Mouse (Mus musculus): ENCODE measurements around the gene Xntrpc.

The Xntrpc gene

DNA sequence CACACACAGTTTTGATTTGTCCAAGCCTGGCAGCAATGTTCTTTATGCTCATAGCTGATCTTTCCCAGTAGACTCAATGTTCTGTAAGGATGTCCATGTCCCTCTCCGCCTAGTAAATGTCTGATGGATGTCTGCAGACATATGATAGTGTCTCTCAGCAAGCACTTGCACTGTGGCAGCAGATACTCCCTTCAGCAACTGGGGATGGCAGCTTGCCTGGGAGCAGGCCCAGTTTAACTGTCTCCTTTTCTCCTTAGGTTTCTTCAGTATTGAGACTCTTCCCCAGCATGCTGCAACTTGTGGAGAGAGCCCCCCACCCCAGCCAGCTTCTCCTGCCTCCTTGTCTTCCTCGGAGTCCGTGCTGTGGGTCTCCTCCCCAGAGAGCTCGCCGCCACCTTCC lies 16.3 kb downstream of the Xntrpc start:
- in situ Hi-C loops (cut with MseI, MboI): no loop called here

DNA sequence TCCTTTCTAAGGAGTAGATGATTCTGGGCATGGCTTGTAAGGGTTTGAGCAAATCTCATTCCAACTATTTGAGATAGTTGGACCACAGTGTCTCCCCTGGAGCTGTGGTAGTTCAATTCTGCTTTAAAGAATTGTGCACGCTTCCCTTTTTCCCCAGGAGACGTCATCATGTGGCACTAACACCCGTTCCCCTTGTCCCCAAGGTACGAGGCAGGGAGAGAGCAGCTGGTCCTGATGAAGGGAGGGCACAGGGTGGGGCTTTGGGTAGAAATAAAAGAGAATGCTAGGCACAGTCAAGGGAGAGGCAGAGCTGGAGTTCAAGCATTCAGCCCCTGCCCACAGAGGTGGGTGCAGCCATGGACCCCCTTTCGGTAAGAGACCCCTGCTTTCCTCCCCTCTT lies 17.3 kb downstream of the Xntrpc start, which contains the start of gene Trpc2:
Gene Trpc2, plus strand, starts transcription at position 301 of the 400 bp plus-strand sequence.
- in situ Hi-C loops (cut with MseI, MboI): no loop called here

DNA sequence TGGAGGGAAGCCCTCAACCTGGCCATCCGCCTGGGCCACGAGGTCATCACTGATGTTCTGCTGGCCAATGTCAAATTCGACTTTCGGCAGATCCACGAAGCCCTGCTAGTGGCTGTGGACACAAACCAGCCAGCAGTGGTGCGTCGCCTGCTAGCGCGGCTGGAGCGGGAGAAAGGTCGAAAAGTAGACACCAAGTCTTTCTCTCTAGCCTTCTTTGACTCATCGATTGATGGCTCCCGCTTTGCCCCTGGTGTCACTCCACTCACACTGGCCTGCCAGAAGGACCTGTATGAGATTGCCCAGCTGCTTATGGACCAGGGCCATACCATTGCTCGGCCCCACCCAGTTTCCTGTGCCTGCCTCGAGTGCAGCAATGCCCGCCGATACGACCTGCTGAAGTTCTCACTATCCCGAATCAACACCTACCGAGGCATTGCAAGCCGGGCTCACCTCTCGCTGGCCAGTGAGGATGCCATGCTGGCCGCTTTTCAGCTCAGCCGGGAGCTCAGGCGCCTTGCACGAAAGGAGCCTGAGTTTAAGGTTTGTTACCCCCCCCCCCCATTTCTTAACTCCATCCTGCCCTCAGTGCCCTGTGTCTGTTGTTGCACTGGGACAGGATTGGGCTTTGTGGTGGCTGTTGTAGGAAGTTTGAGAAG lies 18.7 kb downstream of the Xntrpc start:
- in situ Hi-C loops (cut with MseI, MboI): no loop called here

DNA sequence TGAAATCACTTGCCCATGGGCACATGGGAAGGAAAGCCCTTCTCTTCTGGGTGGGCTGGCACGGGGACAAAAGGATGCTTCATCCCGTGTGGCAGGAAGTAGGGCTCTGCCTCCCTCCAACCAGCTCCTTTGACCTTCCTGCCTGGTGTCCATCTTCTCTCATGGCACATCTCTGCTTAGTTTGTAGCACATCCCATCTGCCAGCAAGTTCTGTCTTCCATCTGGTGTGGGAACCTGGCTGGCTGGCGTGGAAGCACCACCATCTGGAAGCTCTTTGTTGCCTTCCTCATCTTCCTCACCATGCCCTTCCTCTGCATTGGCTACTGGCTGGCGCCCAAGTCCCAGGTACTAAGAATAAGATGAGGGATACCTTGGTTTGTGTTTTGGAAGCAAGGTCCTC lies 21.8 kb downstream of the Xntrpc start:
- in situ Hi-C loops (cut with MseI, MboI): no loop called here

DNA sequence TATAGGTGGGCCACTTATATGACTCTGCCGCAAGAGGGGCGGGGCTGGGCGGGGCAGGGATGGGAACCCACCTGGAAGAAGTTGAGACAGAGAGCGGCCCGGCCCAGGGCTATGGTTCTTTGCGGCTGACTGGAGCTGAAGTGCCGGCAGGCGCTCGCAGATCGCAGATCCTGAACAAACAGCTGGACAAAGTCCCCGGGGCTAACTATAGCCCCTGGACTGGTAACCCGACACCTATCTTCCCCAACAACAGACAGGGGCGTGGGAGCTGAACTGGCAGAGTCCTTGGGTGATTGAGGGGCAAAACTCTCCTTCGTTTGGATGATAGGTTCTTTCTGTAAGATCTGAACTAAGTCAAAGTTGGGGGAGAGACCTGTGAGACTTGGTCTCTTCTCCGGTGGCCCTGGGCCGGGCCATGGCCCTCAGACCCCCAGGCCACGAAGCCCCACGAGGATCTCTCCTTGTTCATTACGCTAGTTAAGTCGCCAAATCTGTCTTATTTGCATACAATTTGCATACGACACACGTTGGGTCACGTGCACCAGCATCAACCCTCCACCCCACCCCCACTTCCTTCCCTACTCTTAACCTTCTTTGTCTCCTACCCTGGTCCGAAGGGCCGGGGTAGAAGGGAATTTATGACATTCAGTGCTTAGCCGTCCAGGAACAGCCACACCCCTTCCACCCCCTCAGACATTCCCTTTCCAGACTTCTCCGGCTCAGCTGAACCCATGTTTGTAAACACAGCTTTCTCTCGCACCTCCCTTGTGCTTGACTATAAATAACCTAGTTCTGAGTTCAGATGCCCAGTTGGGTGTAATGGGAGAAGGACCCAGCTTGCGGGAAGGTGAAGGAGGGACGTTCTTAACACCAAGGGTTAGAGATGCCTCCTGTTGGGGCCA lies 34.5 kb downstream of the Xntrpc start:
- in situ Hi-C loops (cut with MseI, MboI): no loop called here

DNA sequence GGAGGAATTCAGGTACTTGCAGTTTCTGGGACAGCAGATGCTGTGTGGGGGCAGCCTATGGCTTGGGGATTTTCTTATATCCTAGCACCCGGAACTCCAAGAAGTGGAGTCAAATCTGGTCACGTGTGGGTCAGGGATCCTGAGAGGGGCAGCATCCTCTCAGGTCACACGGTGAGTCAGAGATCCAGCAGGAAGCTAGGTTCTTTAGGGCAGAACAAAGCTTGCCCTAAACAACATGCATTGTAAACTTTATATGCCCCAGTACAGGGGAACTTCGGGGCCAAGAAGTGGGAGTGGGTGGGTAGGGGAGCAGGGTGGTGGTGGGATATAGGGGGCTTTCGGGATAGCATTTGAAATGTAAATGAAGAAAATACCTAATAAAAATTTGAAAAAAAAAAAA lies 35.4 kb downstream of the Xntrpc start:
- in situ Hi-C loops (cut with MseI, MboI): no loop called here

DNA sequence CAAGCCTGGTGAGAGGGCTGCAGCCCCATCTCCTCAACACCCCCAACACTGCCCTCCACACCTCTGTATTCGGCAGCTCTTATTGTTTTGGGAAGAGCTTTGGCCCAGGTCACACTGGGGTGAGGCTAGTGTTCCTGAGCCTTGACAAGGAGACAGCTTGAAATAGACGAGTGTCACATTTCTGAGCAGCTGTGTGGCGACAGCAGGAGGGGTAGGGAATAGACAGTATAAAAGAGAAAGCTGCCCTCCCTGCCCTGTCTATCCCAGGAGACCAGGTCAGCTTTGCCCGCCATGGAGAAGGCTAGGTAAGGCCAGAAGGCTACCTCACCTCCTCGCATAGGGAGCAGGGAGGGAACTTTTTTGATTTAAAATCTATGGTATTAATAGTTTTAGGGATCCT lies 36.0 kb downstream of the Xntrpc start, which contains the start of gene Art1:
Gene Art1, plus strand, starts transcription at position 257 of the 400 bp plus-strand sequence.
- in situ Hi-C loops (cut with MseI, MboI): no loop called here

DNA sequence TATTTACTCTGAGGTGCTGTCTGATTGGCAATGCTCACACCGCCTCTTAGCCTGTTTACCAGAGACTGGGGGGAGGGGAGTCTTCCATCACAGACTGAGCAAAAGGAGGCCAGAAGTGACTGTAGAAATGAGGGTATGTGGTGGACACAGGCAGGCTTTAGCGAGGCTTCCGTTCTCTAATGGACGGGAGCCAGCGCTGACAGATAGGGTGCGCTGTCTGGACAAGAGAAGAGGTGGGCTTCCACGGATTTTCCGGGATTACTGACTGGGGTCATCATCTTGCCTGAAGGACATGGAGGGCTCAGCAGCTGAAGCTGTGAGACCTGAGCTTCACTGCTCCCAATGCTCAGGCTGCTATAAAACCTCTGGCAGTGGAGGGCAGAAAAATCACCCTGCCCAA lies 36.7 kb downstream of the Xntrpc start:
- in situ Hi-C loops (cut with MseI, MboI): no loop called here

DNA sequence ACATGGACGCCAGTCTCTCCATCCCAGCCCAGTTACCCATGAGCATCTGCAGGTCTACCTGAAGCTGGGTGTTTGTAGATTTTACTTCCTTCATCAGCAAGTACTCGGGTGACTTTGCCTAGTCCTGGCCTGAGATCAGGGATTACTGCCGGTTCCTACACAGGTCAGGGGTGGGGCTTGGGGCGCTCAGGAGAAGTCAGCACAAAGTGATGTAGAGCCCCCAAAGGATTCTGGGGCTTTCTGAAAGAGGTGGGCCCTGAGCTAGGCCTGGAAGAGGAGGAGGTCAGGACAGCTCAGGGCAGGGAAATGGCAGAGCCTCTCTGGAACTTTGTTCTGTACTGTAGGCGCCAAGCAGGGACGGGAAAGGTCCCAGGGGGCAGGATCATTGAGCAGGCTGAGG lies 37.2 kb downstream of the Xntrpc start:
- in situ Hi-C loops (cut with MseI, MboI): no loop called here

DNA sequence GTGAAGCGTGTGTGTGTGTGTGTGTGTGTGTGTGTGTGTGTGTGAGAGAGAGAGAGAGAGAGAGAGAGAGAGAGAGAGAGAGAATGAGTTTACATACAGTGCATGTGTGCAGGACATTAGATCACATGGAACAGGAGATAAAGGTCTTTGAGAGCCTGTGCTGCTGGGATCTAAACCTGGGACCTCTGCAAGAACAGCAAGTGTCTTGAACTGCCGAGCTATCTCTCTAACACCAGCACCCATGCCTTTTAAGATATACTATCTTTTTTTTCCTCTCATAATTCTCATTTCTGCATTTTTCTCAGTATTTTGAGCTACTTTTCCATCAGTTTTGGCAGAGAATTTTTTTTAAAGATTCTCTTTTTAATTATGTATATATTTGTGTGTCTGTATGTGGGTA lies 38.0 kb downstream of the Xntrpc start:
- in situ Hi-C loops (cut with MseI, MboI): no loop called here

DNA sequence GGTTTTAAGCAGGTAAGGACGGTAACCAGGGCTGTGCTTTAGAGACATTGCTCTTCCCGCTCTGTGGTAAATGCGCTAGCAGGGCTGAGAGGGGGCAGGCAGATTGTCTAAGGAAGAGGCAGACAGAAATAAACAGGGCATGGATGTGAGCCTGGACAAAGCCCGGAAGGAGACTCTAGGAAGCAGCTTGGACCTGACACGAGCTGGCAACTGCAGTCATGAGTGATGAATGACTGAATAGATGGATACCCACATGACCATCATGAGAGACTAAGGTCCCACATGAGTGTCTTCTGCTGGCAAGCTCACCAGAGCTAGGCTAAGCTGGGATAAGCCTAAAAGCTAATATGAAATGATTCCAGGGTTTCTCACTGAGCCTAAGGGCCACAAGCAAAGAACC lies 38.6 kb downstream of the Xntrpc start:
- in situ Hi-C loops (cut with MseI, MboI): no loop called here

DNA sequence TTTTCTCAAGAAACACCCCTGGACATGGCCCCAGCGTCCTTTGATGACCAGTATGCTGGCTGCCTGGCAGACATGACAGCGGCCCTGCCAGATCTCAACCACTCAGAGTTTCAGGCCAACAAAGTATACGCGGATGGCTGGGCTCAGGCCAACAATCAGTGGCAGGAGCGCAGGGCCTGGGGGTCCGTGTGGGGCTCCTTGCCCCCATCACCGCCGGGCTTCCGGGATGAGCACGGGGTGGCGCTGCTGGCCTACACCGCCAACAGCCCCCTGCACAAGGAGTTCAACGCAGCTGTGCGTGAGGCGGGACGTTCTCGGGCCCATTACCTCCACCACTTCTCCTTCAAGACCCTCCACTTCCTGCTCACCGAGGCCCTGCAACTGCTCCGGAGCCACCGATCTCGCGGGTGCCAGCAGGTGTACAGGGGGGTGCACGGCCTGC lies 41.2 kb downstream of the Xntrpc start:
- in situ Hi-C loops (cut with MseI, MboI): no loop called here

DNA sequence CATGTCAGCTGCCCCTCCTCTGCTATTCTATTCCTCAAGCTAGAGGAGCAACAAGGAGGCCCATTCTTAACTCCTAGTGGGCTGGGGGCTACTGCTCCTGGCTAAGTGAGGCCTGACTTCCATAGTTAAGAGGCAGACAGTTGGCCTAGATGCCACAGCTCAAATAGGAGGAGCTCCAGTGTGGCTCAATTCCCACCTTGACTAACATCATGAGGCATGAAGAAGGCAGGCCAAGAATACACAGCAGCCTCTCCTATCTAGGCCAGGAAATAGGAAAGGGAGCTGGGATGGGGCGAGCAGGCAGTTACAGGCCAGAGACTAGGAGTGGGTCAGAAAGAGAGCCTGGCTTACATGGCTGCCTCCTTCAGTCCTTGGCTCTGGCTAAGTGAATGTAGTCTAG lies 42.7 kb downstream of the Xntrpc start:
- in situ Hi-C loops (cut with MseI, MboI): no loop called here

DNA sequence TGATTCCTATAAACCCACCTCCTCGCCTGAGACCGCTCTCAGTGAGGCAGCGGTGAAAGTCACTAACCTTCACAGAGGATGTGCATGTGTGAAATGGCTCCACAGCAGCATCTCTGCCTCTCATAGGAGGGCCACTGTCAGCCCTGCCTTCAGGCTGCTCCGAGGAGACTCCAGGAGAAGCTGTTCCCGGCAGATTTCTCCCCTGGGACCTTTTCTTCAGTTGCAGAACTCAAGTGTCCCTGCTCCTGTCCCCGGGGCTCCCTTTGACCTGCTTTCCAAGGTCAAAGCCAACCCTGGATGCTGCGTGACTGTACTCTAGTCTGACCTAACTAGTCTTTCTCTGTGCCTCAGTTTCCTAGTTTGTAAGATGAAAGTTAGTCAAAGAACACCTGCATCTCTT lies 43.7 kb downstream of the Xntrpc start, which contains the start of gene Art5:
Gene Art5, minus strand, starts transcription at position 319 of the 400 bp plus-strand sequence.
- in situ Hi-C loops (cut with MseI, MboI): no loop called here

DNA sequence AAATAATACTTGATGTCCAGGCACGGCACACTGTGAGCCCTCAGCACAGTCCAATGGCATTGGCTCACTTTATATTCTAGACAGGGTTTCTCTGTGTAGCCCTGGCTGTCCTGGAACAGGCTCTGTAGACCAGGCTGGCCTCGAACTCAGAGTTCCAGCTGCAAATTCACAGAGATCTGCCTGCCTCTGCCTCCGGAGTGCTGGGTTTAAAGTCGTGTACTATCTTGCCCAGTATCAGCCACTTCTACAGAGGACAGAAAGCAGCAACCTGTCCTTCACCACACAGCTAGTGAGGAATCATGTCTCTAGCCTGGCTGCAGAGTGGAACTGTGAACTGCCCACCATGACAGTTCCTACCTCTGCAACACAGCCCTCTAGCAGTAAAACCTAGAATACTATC lies 44.2 kb downstream of the Xntrpc start:
- in situ Hi-C loops (cut with MseI, MboI): no loop called here

DNA sequence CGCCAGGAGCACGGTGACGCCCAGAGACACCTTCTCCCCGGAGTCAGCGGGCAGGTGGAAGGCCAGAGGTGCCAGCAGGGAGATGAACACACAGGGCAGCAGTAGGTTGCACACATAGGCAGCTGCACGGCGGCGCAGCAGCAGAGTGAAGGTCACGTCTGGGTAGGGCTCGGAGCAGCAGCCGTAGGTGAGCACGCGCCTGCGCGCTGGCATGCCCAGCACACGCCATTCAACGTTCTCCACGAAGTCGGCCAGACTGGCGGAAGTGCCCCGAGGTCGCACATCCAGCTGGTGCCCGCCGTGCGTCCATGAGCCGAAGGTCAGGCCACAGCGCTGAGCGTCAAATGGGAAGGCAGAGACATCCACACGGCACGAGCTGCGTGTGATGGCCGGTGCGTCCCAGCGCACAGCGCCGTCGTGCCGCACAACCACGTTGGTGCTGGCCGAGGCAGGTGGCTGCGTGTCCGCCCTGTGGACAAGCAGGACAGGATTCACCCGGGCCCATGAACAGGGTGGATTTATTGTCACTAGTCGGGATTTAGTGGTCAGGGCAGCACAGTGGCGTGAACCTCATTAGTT lies 47.7 kb downstream of the Xntrpc start:
- in situ Hi-C loops (cut with MseI, MboI): no loop called here

DNA sequence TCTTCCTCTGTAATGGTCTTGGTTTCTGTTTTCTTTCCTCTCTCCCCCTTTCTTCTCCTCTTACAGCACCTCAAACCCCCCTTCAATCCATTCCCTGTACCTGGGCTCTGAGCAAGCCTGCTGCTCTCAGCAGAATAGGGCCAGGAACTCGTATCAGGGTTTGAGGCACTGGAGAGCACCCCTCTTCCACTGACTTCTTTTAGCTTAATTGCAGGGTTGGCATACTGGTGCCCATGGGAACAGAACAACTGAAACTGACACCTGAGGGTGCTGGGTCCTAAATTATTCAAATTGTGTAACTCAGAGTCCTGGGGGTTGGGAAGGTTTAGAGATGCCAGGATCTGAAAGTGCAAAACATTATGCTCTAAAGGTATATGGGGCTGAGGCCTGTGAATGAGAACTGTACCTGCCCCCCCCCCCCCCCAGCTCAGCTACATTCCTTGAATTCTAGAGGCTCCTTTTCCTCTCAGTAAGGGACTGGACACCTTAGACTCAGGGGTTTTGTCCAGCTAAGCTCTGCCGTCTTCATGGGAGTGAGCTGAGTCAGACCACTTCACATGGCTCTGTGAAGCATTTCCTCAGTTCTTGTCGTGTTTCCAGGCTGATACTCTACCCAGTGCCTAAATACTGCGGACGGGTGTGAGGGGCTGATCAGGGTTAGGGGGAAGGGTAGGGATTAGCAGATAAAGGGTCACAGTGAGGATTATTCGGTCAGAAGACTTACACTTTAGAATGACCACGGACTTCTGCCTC lies 51.2 kb downstream of the Xntrpc start, which contains the start of gene Chrna10:
Gene Chrna10, minus strand, starts transcription at position 250 of the 753 bp plus-strand sequence.
- in situ Hi-C loops (cut with MseI, MboI): no loop called here

DNA sequence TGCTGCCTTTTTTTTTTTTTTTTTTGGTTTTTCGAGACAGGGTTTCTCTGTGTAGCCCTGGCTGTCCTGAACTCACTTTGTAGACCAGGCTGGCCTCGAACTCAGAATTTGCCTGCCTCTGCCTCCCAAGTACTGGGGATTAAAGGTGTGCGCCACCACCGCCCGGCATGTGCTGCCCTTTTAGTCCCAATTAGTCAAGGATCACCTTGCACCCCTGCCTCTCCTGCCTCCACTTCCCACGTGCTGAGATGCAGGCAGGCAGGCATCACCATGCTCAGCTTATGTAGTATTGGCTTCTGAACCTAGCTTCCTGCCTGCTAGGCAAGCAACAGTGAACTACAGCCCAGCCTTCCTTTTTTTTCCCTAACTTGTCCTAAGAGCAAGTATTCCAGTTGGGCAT lies 51.9 kb downstream of the Xntrpc start:
- in situ Hi-C loops (cut with MseI, MboI): no loop called here

DNA sequence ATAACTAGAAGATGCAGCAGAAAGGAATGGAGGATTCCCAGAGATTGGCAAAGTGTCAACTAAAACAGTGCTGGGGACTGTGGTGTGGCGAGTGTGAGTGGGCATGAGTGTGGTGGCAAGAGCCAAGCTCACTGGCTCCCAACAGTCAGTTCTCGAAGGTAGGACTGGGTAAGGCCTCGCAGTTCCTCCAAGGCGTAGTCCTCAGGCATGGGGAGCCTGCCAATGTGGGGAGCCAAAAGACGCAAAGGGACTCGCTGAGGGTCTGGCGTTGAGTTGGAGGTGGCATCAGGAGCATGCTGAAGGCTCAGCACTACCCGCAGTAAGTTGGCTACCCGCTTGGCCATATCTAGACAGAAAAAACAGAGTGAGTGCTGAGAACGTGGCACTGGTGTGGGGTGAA lies 54.8 kb downstream of the Xntrpc start:
- in situ Hi-C loops (cut with MseI, MboI): no loop called here

DNA sequence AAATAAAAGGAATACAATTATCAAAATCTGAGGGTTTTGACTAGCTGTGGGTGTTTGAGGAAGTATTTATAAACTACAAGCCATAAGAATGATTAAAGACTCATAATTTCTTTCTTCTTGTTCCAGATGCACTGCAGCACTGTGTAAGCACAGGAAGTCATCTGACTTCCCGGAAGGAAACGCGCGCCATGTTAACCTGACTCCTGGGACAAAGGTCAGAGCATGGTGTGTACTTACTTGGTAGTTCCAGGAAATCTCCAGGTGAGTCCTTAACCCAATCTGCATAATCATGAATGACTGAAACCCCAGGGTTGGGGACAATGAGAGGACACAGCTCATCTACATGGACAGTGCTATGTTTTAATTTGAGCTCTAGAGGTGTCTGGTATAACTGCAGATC lies 66.9 kb downstream of the Xntrpc start:
- in situ Hi-C loops (cut with MseI, MboI): no loop called here

DNA sequence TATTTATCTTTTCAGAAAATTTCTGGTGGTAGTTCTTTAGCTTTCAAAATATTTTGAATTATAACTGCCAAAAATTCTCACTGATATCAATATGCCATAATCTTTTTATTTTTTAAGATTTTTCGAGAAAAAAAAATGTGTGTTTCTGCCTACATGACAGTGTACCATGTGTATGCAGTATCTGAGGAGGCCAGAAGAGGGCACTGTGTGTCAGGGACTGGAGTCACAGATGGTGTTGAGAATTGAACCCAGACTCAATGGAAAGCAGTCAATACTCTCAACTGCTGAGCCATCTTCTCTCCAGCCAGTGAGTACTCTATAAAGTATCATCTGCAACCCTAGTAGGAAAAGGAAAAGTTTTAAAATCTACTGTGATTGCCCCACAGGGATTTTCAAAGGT lies 72.0 kb downstream of the Xntrpc start:
- in situ Hi-C loops (cut with MseI, MboI): no loop called here

DNA sequence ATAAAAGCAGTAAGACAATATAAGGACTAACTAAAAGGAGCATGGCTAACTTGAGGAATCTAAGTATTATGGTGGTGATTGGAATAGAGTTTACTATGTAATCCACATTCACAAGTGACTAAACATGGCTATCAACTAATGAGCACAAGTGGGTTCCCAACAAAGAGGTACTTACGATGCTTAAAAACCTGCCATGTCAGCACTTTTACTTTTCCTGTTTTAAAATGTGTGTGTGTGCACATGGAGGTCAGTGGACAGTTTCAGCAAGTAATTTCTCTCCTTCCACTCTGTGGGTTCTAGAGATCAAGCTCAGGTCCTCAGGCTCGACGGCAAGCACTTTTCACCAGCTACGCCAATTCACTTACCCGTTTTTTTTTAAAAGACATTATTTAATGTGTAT lies 72.4 kb downstream of the Xntrpc start:
- in situ Hi-C loops (cut with MseI, MboI): no loop called here

All from mouse trophoblast stem cell (cell line).